Mouse (Mus musculus) G1E (cell line): Measurements from ENCODE around the gene Blzf1.

ENCODE experiments used
- CTCF ChIP-seq: IDR thresholded peaks from 2 replicates; pipeline ENCODE4 v1.5.1; 2012; ENCODE audit warnings: low read depth, low read length, inconsistent platforms, mixed read lengths
- GATA1 ChIP-seq: IDR thresholded peaks from 2 replicates; pipeline ENCODE4 v1.6.1; 2012; ENCODE audit warnings: borderline replicate concordance, low read length, inconsistent platforms, mixed read lengths
- GATA2 ChIP-seq: IDR thresholded peaks from 2 replicates; pipeline ENCODE4 v1.6.1; 2012; ENCODE audit warnings: low read depth, low read length, inconsistent platforms, borderline replicate concordance
- TAL1 ChIP-seq: conservative IDR thresholded peaks from 2 replicates; pipeline ENCODE4 v1.6.1; 2012; ENCODE audit warnings: low read depth, low read length, inconsistent platforms, mixed read lengths

DNA sequence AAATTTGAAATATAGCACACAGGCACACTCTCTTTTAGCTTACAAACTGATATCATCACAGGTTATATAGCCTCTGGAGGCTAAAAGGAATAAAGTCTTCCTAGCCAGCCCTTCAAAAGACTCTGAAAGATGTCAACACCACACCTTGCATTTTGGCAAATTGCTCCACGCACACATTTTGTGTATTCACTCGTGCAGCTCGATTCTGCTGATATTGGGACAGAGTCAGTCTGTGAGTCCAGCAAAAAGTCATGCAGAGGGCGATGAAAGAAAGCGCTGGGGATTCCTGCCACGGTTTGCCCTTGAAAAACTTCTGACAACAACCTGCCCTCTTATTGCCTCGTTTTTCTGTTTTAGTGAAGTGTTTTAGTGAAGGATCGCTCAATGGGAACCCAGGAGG lies 59.8 kb downstream of the Blzf1 start:
- TF ChIP-seq CTCF (no peak), TAL1 (no peak), GATA1 (no peak), GATA2 (no peak)
